Mouse (Mus musculus): ENCODE results near the gene Acsbg2. TPM values are rescaled to one million over a fixed set of nuclear protein-coding genes. Genes with fewer than 3 reads are reported as not detected.

Gene Acsbg2
- total RNA-seq (2023; ENCODE audit: inconsistent age), result not detected in 4 replicates

GRCm38 (mm10) chr17:56874237-56874636, at the start of gene Acsbg2:
Gene Acsbg2, minus strand, starts transcription at chr17:56874447.

GRCm38 (mm10) chr17:56874936-56875651, 847 bp upstream of the Acsbg2 start, which contains the start of gene 1700061G19Rik:
Gene 1700061G19Rik, plus strand, starts transcription at chr17:56875477.

GRCm38 (mm10) chr17:56830411-56831110, 43.7 kb downstream of the Acsbg2 start, which contains the start of gene Rfx2:
Gene Rfx2, minus strand, starts transcription at chr17:56831013.

Other genes with a start within 250 kb of the Acsbg2 start
- 58.0 to 61.7 TPM (median 59.7 TPM) in 4 replicates for gene Lonp1, start 247.6 kb downstream of the Acsbg2 start, total RNA-seq (2023; ENCODE audit: inconsistent age)
- not detected in 4 replicates for gene Catsperd, start 246.3 kb downstream of the Acsbg2 start, total RNA-seq (2023; ENCODE audit: inconsistent age)
- gene Ranbp3, start 201.2 kb downstream of the Acsbg2 start, total RNA-seq (2023; ENCODE audit: inconsistent age), result 94.6 to 110 TPM (median 99.9 TPM) in 4 replicates
- 56.7 to 70.9 TPM (median 65.4 TPM) in 4 replicates for gene Ndufa11, start 156.7 kb downstream of the Acsbg2 start, total RNA-seq (2023; ENCODE audit: inconsistent age)
- 10.8 to 21.5 TPM (median 16.6 TPM) in 4 replicates for gene Vmac, start 156.4 kb downstream of the Acsbg2 start, total RNA-seq (2023; ENCODE audit: inconsistent age)
- not detected in 4 replicates for gene Nrtn, start 116.9 kb downstream of the Acsbg2 start, total RNA-seq (2023; ENCODE audit: inconsistent age)
- 76.9 to 84.0 TPM (median 81.5 TPM) in 4 replicates for gene Dus3l, start 109.7 kb downstream of the Acsbg2 start, total RNA-seq (2023; ENCODE audit: inconsistent age)
- 0.35 to 1.5 TPM (median 1.3 TPM) in 4 replicates for gene Prr22, start 104.2 kb downstream of the Acsbg2 start, total RNA-seq (2023; ENCODE audit: inconsistent age)
- 11.4 to 13.3 TPM (median 11.9 TPM) in 4 replicates for gene Rfx2, start 43.4 kb downstream of the Acsbg2 start, total RNA-seq (2023; ENCODE audit: inconsistent age)
- not detected in 4 replicates for gene 1700061G19Rik, start 1.0 kb upstream of the Acsbg2 start, total RNA-seq (2023; ENCODE audit: inconsistent age)
- gene Mllt1, start 61.0 kb upstream of the Acsbg2 start, total RNA-seq (2023; ENCODE audit: inconsistent age), result 35.8 to 37.4 TPM (median 36.8 TPM) in 4 replicates
- not detected in 4 replicates for gene Acer1, start 107.7 kb upstream of the Acsbg2 start, total RNA-seq (2023; ENCODE audit: inconsistent age)
- gene Clpp, start 115.9 kb upstream of the Acsbg2 start, total RNA-seq (2023; ENCODE audit: inconsistent age), result 28.2 to 36.9 TPM (median 32.1 TPM) in 4 replicates
- gene Alkbh7, start 122.9 kb upstream of the Acsbg2 start, total RNA-seq (2023; ENCODE audit: inconsistent age), result 11.9 to 19.9 TPM (median 17.6 TPM) in 4 replicates
- 1.7 to 2.1 TPM in 2 of 4 replicates, not detected in the others for gene Pspn, start 125.6 kb upstream of the Acsbg2 start, total RNA-seq (2023; ENCODE audit: inconsistent age)
- 62.0 to 67.8 TPM (median 67.0 TPM) in 4 replicates for gene Gtf2f1, start 136.8 kb upstream of the Acsbg2 start, total RNA-seq (2023; ENCODE audit: inconsistent age)
- gene Gm17949, start 137.0 kb upstream of the Acsbg2 start, total RNA-seq (2023; ENCODE audit: inconsistent age), result 0.48 TPM in 1 of 4 replicates, not detected in the others
- 135 to 137 TPM (median 137 TPM) in 4 replicates for gene Khsrp, start 157.1 kb upstream of the Acsbg2 start, total RNA-seq (2023; ENCODE audit: inconsistent age)
- gene Slc25a41, start 167.2 kb upstream of the Acsbg2 start, total RNA-seq (2023; ENCODE audit: inconsistent age), result not detected in 4 replicates
- 12.1 to 17.9 TPM (median 15.4 TPM) in 4 replicates for gene Crb3, start 184.7 kb upstream of the Acsbg2 start, total RNA-seq (2023; ENCODE audit: inconsistent age)
- 15.2 to 25.1 TPM (median 18.8 TPM) in 4 replicates for gene Slc25a23, start 185.4 kb upstream of the Acsbg2 start, total RNA-seq (2023; ENCODE audit: inconsistent age)
- gene Dennd1c, start 204.1 kb upstream of the Acsbg2 start, total RNA-seq (2023; ENCODE audit: inconsistent age), result 148 to 162 TPM (median 151 TPM) in 4 replicates
- 0.22 to 0.36 TPM (median 0.24 TPM) in 3 of 4 replicates, not detected in the other for gene Tubb4a, start 213.3 kb upstream of the Acsbg2 start, total RNA-seq (2023; ENCODE audit: inconsistent age)
- gene Tnfsf9, start 230.9 kb upstream of the Acsbg2 start, total RNA-seq (2023; ENCODE audit: inconsistent age), result 0.93 to 1.2 TPM in 2 of 4 replicates, not detected in the others